Mouse (Mus musculus): Measurements from ENCODE around the gene Olfr201.
"Not testable (repeated sequence)": the region's sequence is repeated elsewhere in the genome, so short reads cannot be mapped to it uniquely, and the experiment has no call there.

The Olfr201 gene

DNA sequence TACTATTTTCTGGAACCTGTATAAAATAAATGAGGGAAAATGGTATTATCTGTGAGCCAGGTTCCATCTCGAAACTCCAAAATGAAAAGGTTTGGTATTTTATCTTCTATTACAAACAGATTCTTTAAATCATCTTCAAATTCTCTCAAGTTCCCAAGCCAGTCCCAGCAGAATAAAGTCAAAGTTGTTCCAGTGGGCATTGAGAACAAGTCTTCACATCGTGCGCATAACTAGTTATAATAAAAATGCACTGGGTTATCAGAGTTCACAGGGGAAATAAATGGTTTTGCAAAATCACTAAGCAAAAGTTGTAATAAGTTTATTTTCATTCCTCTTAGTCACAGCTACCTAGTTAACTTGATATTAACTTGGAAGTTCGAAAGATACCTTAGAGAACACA, at the start of gene Olfr201:
TSS of gene Olfr201 (minus strand) at position 101 of the 400 bp plus-strand sequence.
- DNase-seq (ENCODE audit: low spot score): not testable (repeated sequence)

DNA sequence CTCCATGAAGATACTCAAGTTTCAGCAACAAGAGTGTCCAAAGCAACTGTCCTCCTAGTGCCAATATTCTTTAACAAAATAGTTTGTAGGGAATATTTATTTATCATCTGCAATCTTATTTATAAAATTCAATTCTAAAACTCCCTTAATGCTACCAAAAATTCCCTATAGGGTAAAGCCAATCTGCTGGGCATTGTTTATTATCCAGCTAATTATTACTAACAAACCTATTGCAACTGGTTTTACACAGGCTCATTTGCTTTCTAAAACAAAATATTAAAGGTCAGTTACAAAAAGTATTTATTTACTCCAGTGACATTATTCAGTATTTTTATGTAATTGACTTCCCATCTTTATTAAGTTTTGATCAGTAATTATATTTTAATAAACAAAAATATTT, 45.7 kb upstream of the Olfr201 start, which contains the start of gene Olfr204:
TSS of gene Olfr204 (minus strand) at position 101 of the 400 bp plus-strand sequence.
- no peak for DNase-seq (ENCODE audit: low spot score)

- no peak for DNase-seq (ENCODE audit: low spot score)
Measured at GRCm38 (mm10) chr16:59298581-59298980, 26.1 kb upstream of the Olfr201 start, which contains the start of gene Olfr203. Gene Olfr203 (plus strand): TSS chr16:59298881.

DNA sequence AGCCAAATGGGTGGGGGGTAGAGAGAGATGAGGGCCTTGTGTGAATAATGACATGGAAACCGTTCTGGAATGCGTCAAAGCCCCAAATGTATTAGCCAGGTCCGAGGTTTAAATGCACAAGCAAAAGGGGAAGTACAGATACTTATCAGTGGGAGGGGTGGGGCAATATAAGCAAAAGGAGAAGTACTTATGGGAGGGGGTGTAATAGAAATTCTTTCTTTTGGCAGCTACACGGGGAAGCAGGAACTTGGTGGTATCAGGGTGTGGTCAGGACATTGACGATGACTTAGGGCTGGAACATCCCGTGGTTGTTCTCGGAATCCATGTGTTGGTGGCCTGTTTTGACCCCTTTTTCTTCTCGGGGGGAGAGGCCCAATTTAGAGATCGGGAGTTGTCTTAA, 15.1 kb upstream of the Olfr201 start:
- not testable (repeated sequence) for DNase-seq (ENCODE audit: low spot score)

GRCm38 (mm10) chr16:59286693-59287092, 14.3 kb upstream of the Olfr201 start, which contains the start of gene Olfr202:
Gene Olfr202 (minus strand): TSS chr16:59286793.
- DNase-seq (ENCODE audit: low spot score): no peak

DNA sequence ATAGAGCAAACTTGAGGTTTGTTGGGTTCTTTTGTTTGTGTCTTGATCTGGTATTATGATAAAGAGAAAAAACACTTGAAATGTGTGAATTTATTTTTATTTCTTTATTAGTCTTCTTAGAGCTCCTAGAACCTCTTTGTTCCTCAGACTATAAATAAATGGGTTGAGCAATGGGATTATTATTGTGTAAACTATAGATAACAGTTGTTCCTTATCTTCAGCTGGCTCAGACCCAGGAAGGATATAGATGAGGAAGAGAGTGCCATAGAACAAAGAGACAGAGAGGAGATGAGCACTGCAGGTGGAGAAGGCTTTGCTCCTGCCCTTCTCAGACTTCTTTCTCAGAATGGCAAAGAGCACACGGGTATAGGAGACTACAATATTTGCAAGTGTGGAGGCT, 11.0 kb upstream of the Olfr201 start:
- no peak for DNase-seq (ENCODE audit: low spot score)

GRCm38 (mm10) chr16:59280542-59280941, 8.1 kb upstream of the Olfr201 start:
- DNase-seq (ENCODE audit: low spot score): no peak

DNA sequence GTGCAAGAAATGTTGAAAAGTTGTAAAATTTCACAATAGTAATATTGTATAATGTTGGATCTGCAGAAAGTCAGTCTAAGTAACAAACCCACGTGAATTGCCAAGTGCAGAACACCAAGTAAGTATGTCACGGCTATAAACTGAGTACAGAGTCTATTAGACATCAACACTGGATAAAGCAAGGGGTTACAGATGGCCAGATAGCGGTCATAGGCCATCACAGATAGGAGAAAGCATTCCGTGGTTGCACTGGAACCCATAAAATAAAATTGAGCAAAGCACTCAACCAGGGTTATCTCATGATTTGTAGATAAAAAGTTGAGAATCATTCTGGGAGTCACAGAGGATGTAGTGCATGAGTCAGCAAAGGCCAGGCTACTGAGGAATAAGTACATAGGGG, 3.3 kb downstream of the Olfr201 start:
- not testable (repeated sequence) for DNase-seq (ENCODE audit: low spot score)

GRCm38 (mm10) chr16:59249684-59250083, 22.7 kb downstream of the Olfr201 start:
- DNase-seq (ENCODE audit: low spot score): no peak

- not testable (repeated sequence) for DNase-seq (ENCODE audit: low spot score)
Measured at GRCm38 (mm10) chr16:59219667-59220066, 52.8 kb downstream of the Olfr201 start, which contains the start of gene Olfr199. Gene Olfr199 (minus strand): TSS chr16:59219767.

- DNase-seq (ENCODE audit: low spot score): not testable (repeated sequence)
Measured at GRCm38 (mm10) chr16:59217861-59218260, 54.6 kb downstream of the Olfr201 start.
